Mouse (Mus musculus) midbrain, embryonic 15.5 days (tissue): ENCODE data around the gene Gm21663. TPM values are rescaled to one million over a fixed set of nuclear protein-coding genes. Genes with fewer than 3 reads are reported as not detected.
"Not testable (repeated sequence)": the region's sequence is repeated elsewhere in the genome, so short reads cannot be mapped to it uniquely, and the experiment has no call there.

Experiments
- ATAC-seq: fragments of 200-750 bp; cut with Nextera tagmentation; replicated peaks from 2 replicates; pipeline ENCODE4 v1.8.0; 2017; ENCODE audit warnings: moderate TSS enrichment
- H3K27ac ChIP-seq: fragments of 300-500 bp; sonication (generic); 2 replicates; pipeline ENCODE4 v1.5.1; 2015; ENCODE audit warnings: mild to moderate bottlenecking, inconsistent platforms
- H3K27me3 ChIP-seq: fragments of 300-500 bp; sonication (generic); replicated peaks from 2 replicates; pipeline ENCODE4 v1.6.1; 2015; ENCODE audit warnings: inconsistent platforms
- H3K36me3 ChIP-seq: fragments of 300-500 bp; sonication (generic); replicated peaks from 2 replicates; pipeline ENCODE4 v1.6.1; 2015; ENCODE audit warnings: inconsistent platforms
- H3K4me1 ChIP-seq: fragments of 300-500 bp; sonication (generic); 2 replicates; pipeline ENCODE4 v1.6.1; 2015; ENCODE audit warnings: inconsistent platforms
- H3K4me2 ChIP-seq: fragments of 300-500 bp; sonication (generic); 2 replicates; pipeline ENCODE4 v1.6.1; 2015; ENCODE audit warnings: inconsistent platforms, mild to moderate bottlenecking, moderate library complexity
- H3K4me3 ChIP-seq: fragments of 300-500 bp; sonication (generic); 2 replicates; pipeline ENCODE4 v1.5.1; 2015; ENCODE audit warnings: mild to moderate bottlenecking, inconsistent platforms
- H3K9ac ChIP-seq: fragments of 300-500 bp; sonication (generic); 2 replicates; pipeline ENCODE4 v1.6.1; 2015; ENCODE audit warnings: mild to moderate bottlenecking, inconsistent platforms
- H3K9me3 ChIP-seq: fragments of 300-500 bp; sonication (generic); 2 replicates; pipeline ENCODE4 v1.6.1; 2016; ENCODE audit warnings: inconsistent platforms
- WGBS: fragments of 180-500 bp; shearing (Covaris S2); methylation state at CpG from one replicate; pipeline ENCODE4 v1.1.7; 2015; ENCODE audit warnings: mixed read lengths; 5-methylcytosine and 5-hydroxymethylcytosine counted together
- polyA plus RNA-seq: library from polyadenylated mRNA; unstranded; fragments of >200 nt; fragmentation: Nextera tagmentation; extraction: Ambion mirVana; gene quantifications from 2 replicates; pipeline ENCODE4 v1.2.1, GENCODE M21; 2015

Gene Gm21663
- 0.08 and 0.09 TPM in 2 replicates for polyA plus RNA-seq

GRCm38 (mm10) chr5:25942281-25942680 is at the start of gene Gm21663:
Gene Gm21663 (minus strand): TSS chr5:25942381.
- 57% methylated on average over 2 of the region's 2 CpGs for WGBS
- not testable (repeated sequence) for ATAC-seq, H3K36me3 ChIP-seq, H3K27me3 ChIP-seq, H3K27ac ChIP-seq, H3K9me3 ChIP-seq, H3K4me3 ChIP-seq, H3K9ac ChIP-seq, H3K4me2 ChIP-seq, H3K4me1 ChIP-seq

- not testable (repeated sequence) for H3K9me3 ChIP-seq, H3K36me3 ChIP-seq, H3K9ac ChIP-seq, H3K4me2 ChIP-seq, H3K27me3 ChIP-seq, H3K4me1 ChIP-seq, ATAC-seq, H3K4me3 ChIP-seq, H3K27ac ChIP-seq
- no CpG with 5 or more reads among the region's 3 CpGs for WGBS
These were observed 46.4 kb upstream of the Gm21663 start, which contains the start of gene Gm21698 for GRCm38 (mm10) chr5:25988550-25988949. Gene Gm21698 (minus strand): TSS chr5:25988650.

GRCm38 (mm10) chr5:25972563-25972962 is 30.4 kb upstream of the Gm21663 start, which contains the start of gene Gm21680:
Gene Gm21680 (minus strand): TSS chr5:25972663.
- not testable (repeated sequence) for ATAC-seq, H3K36me3 ChIP-seq, H3K27me3 ChIP-seq, H3K4me2 ChIP-seq, H3K27ac ChIP-seq, H3K9ac ChIP-seq, H3K4me3 ChIP-seq, H3K9me3 ChIP-seq, H3K4me1 ChIP-seq
- no CpG with 5 or more reads among the region's 2 CpGs for WGBS

GRCm38 (mm10) chr5:25957050-25957449 is 14.9 kb upstream of the Gm21663 start:
- H3K9me3 ChIP-seq, H3K36me3 ChIP-seq, H3K9ac ChIP-seq, ATAC-seq, H3K27me3 ChIP-seq, H3K4me1 ChIP-seq, H3K27ac ChIP-seq: not testable (repeated sequence)
- 64% methylated on average over 17 of the region's 17 CpGs for WGBS
- Histone ChIP-seq H3K4me3 (peak overlapping the region; percentile 24), H3K4me2 (peak overlapping the region; percentile 39)

- 34% methylated on average over 32 of the region's 32 CpGs for WGBS
- H3K27ac ChIP-seq, H3K27me3 ChIP-seq, H3K9me3 ChIP-seq, H3K36me3 ChIP-seq, H3K4me1 ChIP-seq, H3K9ac ChIP-seq: not testable (repeated sequence)
- Histone ChIP-seq H3K4me3 (peak overlapping the region; percentile 24), H3K4me2 (peak overlapping the region; percentile 39)
- peak; percentile 80 for ATAC-seq
These were observed 14.4 kb upstream of the Gm21663 start for GRCm38 (mm10) chr5:25956611-25957010.

- ATAC-seq, H3K4me3 ChIP-seq, H3K27me3 ChIP-seq, H3K4me2 ChIP-seq, H3K9ac ChIP-seq, H3K9me3 ChIP-seq, H3K36me3 ChIP-seq, H3K4me1 ChIP-seq, H3K27ac ChIP-seq: not testable (repeated sequence)
- 78% methylated on average over 2 of the region's 2 CpGs for WGBS
These were observed 12.1 kb upstream of the Gm21663 start, which contains the start of gene Gm21671 for GRCm38 (mm10) chr5:25954317-25954716. Gene Gm21671 (minus strand): TSS chr5:25954417.

- not testable (repeated sequence) for H3K4me1 ChIP-seq, ATAC-seq, H3K27me3 ChIP-seq, H3K9me3 ChIP-seq, H3K4me3 ChIP-seq, H3K9ac ChIP-seq, H3K27ac ChIP-seq, H3K36me3 ChIP-seq, H3K4me2 ChIP-seq
- WGBS = 83% methylated on average over 2 of the region's 2 CpGs
These were observed 3.2 kb upstream of the Gm21663 start for GRCm38 (mm10) chr5:25945391-25945790.

- Histone ChIP-seq H3K4me1 (0 out of 2 replicates have a peak, but pooled peaks cover 3% of the 10 kb centered on the region), H3K27me3 (no peaks in the 10 kb centered on the region), H3K27ac (no peak overlapping the region), H3K4me2 (no peak overlapping the region), H3K36me3 (no peaks in the 10 kb centered on the region), H3K9ac (no peak overlapping the region), H3K9me3 (no peaks in the 10 kb centered on the region), H3K4me3 (no peak overlapping the region)
- no peak for ATAC-seq
- 85% methylated on average over 1 of the region's 1 CpGs for WGBS
These were observed 50.9 kb downstream of the Gm21663 start for GRCm38 (mm10) chr5:25891321-25891720.

GRCm38 (mm10) chr5:25889746-25890382 is 52.3 kb downstream of the Gm21663 start:
- Histone ChIP-seq H3K27ac (peak overlapping the region; percentile 27; the same call in 1 of the 2 replicates), H3K36me3 (no peaks in the 10 kb centered on the region), H3K9ac (no peak overlapping the region), H3K4me3 (no peak overlapping the region), H3K27me3 (no peaks in the 10 kb centered on the region), H3K9me3 (no peaks in the 10 kb centered on the region), H3K4me2 (no peak overlapping the region), H3K4me1 (0 out of 2 replicates have a peak, but pooled peaks cover 3% of the 10 kb centered on the region)
- peak; percentile 54; the same call in 1 of the 2 replicates for ATAC-seq
- WGBS = 54% methylated on average over 3 of the region's 3 CpGs

GRCm38 (mm10) chr5:25886708-25887107 is 55.5 kb downstream of the Gm21663 start:
- Histone ChIP-seq H3K27ac (no peak overlapping the region), H3K4me3 (no peak overlapping the region), H3K9ac (no peak overlapping the region), H3K4me2 (no peak overlapping the region), H3K4me1 (0 out of 2 replicates have a peak, but pooled peaks cover 3% of the 10 kb centered on the region), H3K27me3 (no peaks in the 10 kb centered on the region), H3K36me3 (no peaks in the 10 kb centered on the region), H3K9me3 (no peaks in the 10 kb centered on the region)
- 74% methylated on average over 3 of the region's 3 CpGs for WGBS
- no peak for ATAC-seq

Other genes starting within 250 kb of the Gm21663 start
- gene Xrcc2, start 236.6 kb downstream of the Gm21663 start, polyA plus RNA-seq = 5.1 and 5.2 TPM in 2 replicates
- 31.7 and 35.1 TPM in 2 replicates for gene Actr3b, start 182.4 kb downstream of the Gm21663 start, polyA plus RNA-seq
- gene Gm21671, start 12.0 kb upstream of the Gm21663 start, polyA plus RNA-seq = 0.12 and 0.27 TPM in 2 replicates
- gene Gm21680, start 30.3 kb upstream of the Gm21663 start, polyA plus RNA-seq = 0.11 and 0.14 TPM in 2 replicates
- 0.09 and 0.46 TPM in 2 replicates for gene Gm21698, start 46.3 kb upstream of the Gm21663 start, polyA plus RNA-seq
- gene Gm1979, start 62.4 kb upstream of the Gm21663 start, polyA plus RNA-seq = 0.18 and 0.70 TPM in 2 replicates
- gene Gm5862, start 80.5 kb upstream of the Gm21663 start, polyA plus RNA-seq = not detected in 2 replicates
- 0.17 and 0.23 TPM in 2 replicates for gene Speer4a, start 97.2 kb upstream of the Gm21663 start, polyA plus RNA-seq
- 0.14 and 0.19 TPM in 2 replicates for gene Gm7347, start 116.2 kb upstream of the Gm21663 start, polyA plus RNA-seq
- 0.05 TPM in 1 of 2 replicates, not detected in the other for gene Gm10471, start 146.9 kb upstream of the Gm21663 start, polyA plus RNA-seq
- gene 5031410I06Rik, start 163.0 kb upstream of the Gm21663 start, polyA plus RNA-seq = 0.14 and 0.15 TPM in 2 replicates
- gene Gm10220, start 179.0 kb upstream of the Gm21663 start, polyA plus RNA-seq = 0.15 and 0.23 TPM in 2 replicates